Mouse (Mus musculus) kidney, postnatal 36 days (tissue): Measurements from ENCODE around the gene Wdpcp.

ENCODE experiments used
- DNase-seq, 2 experiments: peaks; one replicate each; pipeline ENCODE4 v3.0.0; 2021 to 2022; ENCODE audit warnings: mixed read lengths in 2 of 2

Gene Wdpcp

GRCm38 (mm10) chr11:21569456-21570108, 2.5 kb upstream of the Wdpcp start:
- DNase-seq, result peak; percentile 57

- DNase-seq, result peak; percentile 25 to 41
These were observed 1.9 kb upstream of the Wdpcp start for GRCm38 (mm10) chr11:21570109-21570474.

- peak; percentile 70 for DNase-seq
These were observed 1.1 kb upstream of the Wdpcp start for GRCm38 (mm10) chr11:21570973-21571372.

- no peak for DNase-seq
These were observed 9.4 kb downstream of the Wdpcp start for GRCm38 (mm10) chr11:21581472-21581871.

- DNase-seq, result no peak
These were observed 11.3 kb downstream of the Wdpcp start for GRCm38 (mm10) chr11:21583286-21583685.

- no peak for DNase-seq
These were observed 30.5 kb downstream of the Wdpcp start for GRCm38 (mm10) chr11:21602497-21602896.

- no peak for DNase-seq
These were observed 43.9 kb downstream of the Wdpcp start for GRCm38 (mm10) chr11:21615915-21616314.

GRCm38 (mm10) chr11:21634171-21634907, 62.3 kb downstream of the Wdpcp start:
- DNase-seq, result no peak

- no peak for DNase-seq
These were observed 66.3 kb downstream of the Wdpcp start for GRCm38 (mm10) chr11:21638341-21638740.

- peak; percentile 3 to 53 for DNase-seq
These were observed 67.5 kb downstream of the Wdpcp start for GRCm38 (mm10) chr11:21639534-21639933.

GRCm38 (mm10) chr11:21644231-21644630, 72.2 kb downstream of the Wdpcp start:
- no peak for DNase-seq

- no peak for DNase-seq
These were observed 74.1 kb downstream of the Wdpcp start for GRCm38 (mm10) chr11:21646136-21646535.

GRCm38 (mm10) chr11:21658985-21659384, 87.0 kb downstream of the Wdpcp start:
- DNase-seq, result peak; percentile 14 to 60

GRCm38 (mm10) chr11:21677034-21677433, 105.0 kb downstream of the Wdpcp start:
- DNase-seq, result no peak

- DNase-seq, result no peak
These were observed 116.4 kb downstream of the Wdpcp start for GRCm38 (mm10) chr11:21688441-21688840.

- no peak for DNase-seq
These were observed 118.7 kb downstream of the Wdpcp start for GRCm38 (mm10) chr11:21690730-21691129.

- DNase-seq, result no peak
These were observed 122.1 kb downstream of the Wdpcp start for GRCm38 (mm10) chr11:21694087-21694486.

- no peak for DNase-seq
These were observed 125.6 kb downstream of the Wdpcp start for GRCm38 (mm10) chr11:21697642-21698041.

- DNase-seq, result no peak
These were observed 141.5 kb downstream of the Wdpcp start for GRCm38 (mm10) chr11:21713508-21713907.

- no peak for DNase-seq
These were observed 142.0 kb downstream of the Wdpcp start for GRCm38 (mm10) chr11:21714065-21714464.

GRCm38 (mm10) chr11:21726329-21726728, 154.3 kb downstream of the Wdpcp start:
- no peak for DNase-seq

GRCm38 (mm10) chr11:21729056-21729455, 157.0 kb downstream of the Wdpcp start:
- DNase-seq, result no peak

- DNase-seq, result peak; percentile 17 to 36
These were observed 157.9 kb downstream of the Wdpcp start for GRCm38 (mm10) chr11:21729961-21730360.

- no peak for DNase-seq
These were observed 163.2 kb downstream of the Wdpcp start for GRCm38 (mm10) chr11:21735272-21735671.
